Mouse (Mus musculus): ENCODE results near the gene Cyp2c38. TPM values are rescaled to one million over a fixed set of nuclear protein-coding genes. Genes with fewer than 3 reads are reported as not detected.
"Not testable (repeated sequence)": the region's sequence is repeated elsewhere in the genome, so short reads cannot be mapped to it uniquely, and the experiment has no call there.

Gene Cyp2c38
- polyA plus RNA-seq (2017; shearing (Covaris generic)), result not detected

DNA sequence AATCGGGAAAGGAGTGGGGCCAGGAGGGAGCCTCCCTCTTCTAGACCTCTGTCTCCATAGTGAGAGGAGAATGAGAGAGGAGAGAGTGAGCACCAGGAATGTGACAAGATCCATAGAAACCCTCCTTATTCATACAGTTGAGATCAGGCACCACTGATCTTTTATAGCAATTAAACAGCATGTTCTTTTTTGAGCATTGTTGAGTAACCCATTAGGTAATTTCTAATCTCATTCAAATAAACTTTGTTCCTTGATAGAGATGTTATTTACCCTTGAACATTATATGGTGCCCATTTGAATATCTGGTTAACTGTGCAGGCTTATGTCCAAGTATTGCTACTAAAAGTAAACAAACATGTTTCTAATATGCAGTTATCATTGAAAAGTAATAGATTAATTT is at the start of gene Cyp2c38:
TSS of gene Cyp2c38 (minus strand) at position 135 of the 400 bp plus-strand sequence.
- no peak for ATAC-seq

DNA sequence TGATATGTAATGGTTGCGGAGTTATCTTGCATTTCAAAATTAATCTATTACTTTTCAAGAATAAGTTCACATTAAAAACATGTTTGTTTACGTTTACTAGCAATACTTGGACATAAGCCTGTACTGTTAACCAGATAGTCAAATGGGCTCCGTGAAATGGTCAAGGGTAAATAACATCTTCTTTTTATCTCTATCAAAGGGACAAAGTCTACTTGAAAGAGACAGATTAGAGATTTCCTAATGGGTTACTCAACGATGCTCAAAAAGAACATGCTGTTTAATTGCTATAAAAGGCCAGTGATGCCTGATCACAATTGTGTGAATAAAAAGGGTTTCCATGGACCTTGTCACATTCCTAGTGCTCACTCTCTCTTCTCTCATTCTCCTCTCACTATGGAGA is 47.7 kb upstream of the Cyp2c38 start, which contains the start of gene Cyp2c39:
TSS of gene Cyp2c39 (plus strand) at position 329 of the 400 bp plus-strand sequence.
- ATAC-seq, result no peak

DNA sequence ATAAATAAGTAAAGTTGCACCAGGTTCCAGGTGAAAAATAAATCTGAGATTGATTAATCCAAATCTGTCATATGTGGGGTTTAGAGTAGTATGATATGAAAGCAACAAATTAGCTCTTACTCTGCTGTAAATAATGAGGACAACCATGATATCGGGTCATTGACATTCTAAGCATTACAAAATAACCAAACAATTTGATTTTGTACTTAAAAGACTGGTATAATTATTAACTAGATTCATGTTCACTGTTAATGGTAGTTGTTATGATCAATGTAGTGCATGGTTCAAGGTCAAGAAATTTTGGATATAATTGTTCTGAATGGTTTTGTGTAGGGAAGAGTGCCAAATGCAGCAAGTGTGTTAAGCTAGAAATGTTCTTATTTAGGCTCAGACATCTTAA is 46.7 kb upstream of the Cyp2c38 start:
- no peak for ATAC-seq

DNA sequence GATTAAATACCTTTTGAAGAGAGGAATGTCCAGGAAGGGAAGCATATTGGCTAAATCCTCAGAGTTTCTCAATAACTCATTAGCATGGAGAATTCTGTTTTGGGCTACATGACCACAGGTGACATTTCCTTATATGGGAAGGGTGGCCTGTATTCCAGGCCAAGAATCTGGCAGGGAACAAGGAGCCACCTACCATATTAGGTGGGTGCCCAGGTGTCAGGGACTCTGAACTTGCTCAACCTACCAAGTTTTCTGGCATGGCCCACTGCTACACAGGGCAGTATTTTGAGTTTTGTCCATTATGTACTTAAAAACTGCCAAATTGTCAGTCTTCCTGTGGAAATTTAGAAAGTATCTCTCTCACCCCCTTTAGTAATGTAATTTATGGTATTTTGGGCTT is 43.5 kb upstream of the Cyp2c38 start:
- no peak for ATAC-seq

DNA sequence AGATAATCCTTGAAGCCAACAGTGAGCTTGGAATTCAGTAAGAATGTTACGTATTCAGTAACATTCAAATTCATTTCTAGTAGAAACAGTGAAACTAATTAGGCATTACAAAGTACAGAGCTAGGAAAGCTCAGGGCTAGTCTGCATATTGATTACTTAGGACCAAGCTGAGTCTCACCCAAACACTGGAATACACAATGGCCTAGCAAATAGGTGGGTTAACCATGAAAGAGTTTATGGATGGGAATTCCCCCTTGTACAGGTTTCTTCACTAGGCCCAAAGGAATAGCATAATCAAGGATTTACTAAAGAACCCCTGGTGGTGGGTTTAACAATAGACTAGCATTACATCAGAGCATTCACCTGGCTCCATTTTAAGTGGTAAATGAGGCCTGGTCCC is 21.1 kb upstream of the Cyp2c38 start:
- not testable (repeated sequence) for ATAC-seq

DNA sequence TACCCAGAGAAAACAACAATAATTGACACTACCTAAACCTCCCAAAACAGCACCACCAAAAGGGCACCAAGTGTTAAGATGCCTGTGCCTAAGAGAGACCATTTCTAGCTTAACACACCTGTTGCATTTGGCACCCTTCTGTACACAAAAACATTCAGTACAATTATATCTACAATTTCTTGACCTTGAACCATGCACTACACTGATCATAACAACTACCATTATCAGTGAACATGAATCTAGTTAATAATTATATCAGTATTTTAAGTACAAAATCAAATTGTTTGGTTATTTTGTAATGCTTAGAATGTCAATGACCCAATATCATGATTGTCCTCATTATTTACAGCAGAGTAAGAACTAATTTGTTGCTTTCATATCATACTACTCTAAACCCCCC is 1.0 kb upstream of the Cyp2c38 start:
- no peak for ATAC-seq

Other genes starting within 250 kb of the Cyp2c38 start
- gene Cyp2c29, start 193.7 kb downstream of the Cyp2c38 start, polyA plus RNA-seq (2017; shearing (Covaris generic)), result not detected
- gene Cyp2c39, start 47.8 kb upstream of the Cyp2c38 start, polyA plus RNA-seq (2017; shearing (Covaris generic)), result not detected
- not detected for gene Cyp2c67, start 186.0 kb upstream of the Cyp2c38 start, polyA plus RNA-seq (2017; shearing (Covaris generic))

Data from inflammation-experienced regulatory T-cells, adult 6 months (primary cell).